Mouse (Mus musculus) heart, adult 18-20 months (tissue): ENCODE data around the gene Pth1r. TPM values are rescaled to one million over a fixed set of nuclear protein-coding genes. Genes with fewer than 3 reads are reported as not detected.

Source experiments
- DNase-seq, 2 experiments: peaks; one replicate each; pipeline ENCODE4 v3.0.0; 2021 to 2022; ENCODE audit warnings: mixed read lengths in 1 of 2
- long read RNA-seq, 2 experiments: library from polyadenylated mRNA; stranded (forward); transcript quantifications; one replicate each; pipeline ENCODE4 v2.0.0; 2021
- total RNA-seq, 2 experiments: library from RNA; stranded (reverse); gene quantifications; 2 replicates each; pipeline ENCODE4 v1.2.3; 2021

The Pth1r gene
- total RNA-seq, result 1 to 10 TPM; 4.6 to 6.3 TPM
- long read RNA-seq, experiment 1, transcript Pth1r-202 (15 exons, 2,219 nt), result major isoform, 10 of 12 reads
- long read RNA-seq, experiment 1, partial matches to known transcripts, result 0 of 12 reads
- long read RNA-seq, experiment 1, other reads (novel, unspliced or antisense), result 2 of 12 reads
- long read RNA-seq, experiment 2, transcript Pth1r-202 (15 exons, 2,219 nt), result major isoform, 8 of 9 reads
- long read RNA-seq, experiment 2, partial matches to known transcripts, result 0 of 9 reads
- long read RNA-seq, experiment 2, other reads (novel, unspliced or antisense), result 0 of 9 reads

GRCm38 (mm10) chr9:110746961-110747360, at the start of gene Pth1r:
Gene Pth1r (minus strand): TSS chr9:110747145.
- DNase-seq, result no peak

- DNase-seq, result no peak
Measured at GRCm38 (mm10) chr9:110790462-110790861, 43.5 kb upstream of the Pth1r start.

GRCm38 (mm10) chr9:110788169-110788568, 41.2 kb upstream of the Pth1r start:
- no peak for DNase-seq

GRCm38 (mm10) chr9:110783611-110784010, 36.7 kb upstream of the Pth1r start:
- DNase-seq, result no peak

GRCm38 (mm10) chr9:110781731-110782130, 34.8 kb upstream of the Pth1r start:
- peak; percentile 91 to 92 for DNase-seq

GRCm38 (mm10) chr9:110781256-110781721, 34.3 kb upstream of the Pth1r start:
- peak; percentile 94 to 97 for DNase-seq

GRCm38 (mm10) chr9:110779242-110779913, 32.4 kb upstream of the Pth1r start:
- no peak for DNase-seq

GRCm38 (mm10) chr9:110778559-110778958, 31.6 kb upstream of the Pth1r start:
- DNase-seq, result no peak

- DNase-seq, result no peak
Measured at GRCm38 (mm10) chr9:110778100-110778499, 31.2 kb upstream of the Pth1r start.

- no peak for DNase-seq
Measured at GRCm38 (mm10) chr9:110775269-110776022, 28.5 kb upstream of the Pth1r start.

GRCm38 (mm10) chr9:110774403-110775268, 27.7 kb upstream of the Pth1r start:
- DNase-seq, result peak in 1 of 2 experiments; percentile 46

- DNase-seq, result no peak
Measured at GRCm38 (mm10) chr9:110772336-110772735, 25.4 kb upstream of the Pth1r start.

GRCm38 (mm10) chr9:110763405-110763804, 16.5 kb upstream of the Pth1r start:
- peak; percentile 75 to 86 for DNase-seq

GRCm38 (mm10) chr9:110762763-110763162, 15.8 kb upstream of the Pth1r start:
- no peak for DNase-seq

- DNase-seq, result no peak
Measured at GRCm38 (mm10) chr9:110760886-110761285, 13.9 kb upstream of the Pth1r start.

- DNase-seq, result peak; percentile 71 to 84
Measured at GRCm38 (mm10) chr9:110759265-110759664, 12.3 kb upstream of the Pth1r start.

GRCm38 (mm10) chr9:110758605-110759004, 11.7 kb upstream of the Pth1r start:
- DNase-seq, result peak; percentile 93 to 94

- DNase-seq, result no peak
Measured at GRCm38 (mm10) chr9:110757816-110758215, 10.9 kb upstream of the Pth1r start.

- DNase-seq, result peak; percentile 39 to 63
Measured at GRCm38 (mm10) chr9:110753773-110754172, 6.8 kb upstream of the Pth1r start.

- DNase-seq, result no peak
Measured at GRCm38 (mm10) chr9:110752917-110753435, 6.0 kb upstream of the Pth1r start.

- no peak for DNase-seq
Measured at GRCm38 (mm10) chr9:110751412-110751811, 4.5 kb upstream of the Pth1r start.
